ENCODE assay signal across 9 mouse cellular contexts in genomic region chr9:100951481-100951880, GRCm38 (mm10).
DNase-seq lines count a peak whose midpoint lies in the region; ATAC-seq and TF ChIP-seq lines count a peak whose summit lies in the region.
"Had no signal": no experiment of that assay in that cellular context is flagged by ENCODE, and none has a peak within 500 bp of the region (broad histone marks: within the 10 kb centered on the region; RNA-seq: fewer than 3 reads in every experiment).

No protein-coding gene starts in this region.

- peak; percentile 66 for DNase-seq in limb, embryonic 14.5 days (ENCODE audit: low spot score)
- DNase-seq in limb, embryonic 10.5 days (ENCODE audit: low spot score) = no peak
- DNase-seq in adrenal gland, adult 8-10 months = peak; percentile 41
- DNase-seq in fibroblast of lung, adult 2 months (ENCODE audit: low read depth) = peak; percentile 23
- peak; percentile 53 to 56 for DNase-seq in spleen, postnatal 36 days (ENCODE audit: low spot score in 2 of 2)
- no peak for DNase-seq in left cerebral cortex, postnatal 36 days (ENCODE audit: low spot score in 2 of 2)

- H3K4me1 ChIP-seq in limb, embryonic 14.5 days (ENCODE audit: control insufficient read depth, insufficient read depth, low read length) = peaks cover 2% of the 10 kb centered on the region; the same call in 1 of the 2 replicates
- H3K4me1 ChIP-seq in limb, embryonic 10.5 days = no peaks in the 10 kb centered on the region
- H3K4me1 ChIP-seq in hindbrain, embryonic 12.5 days = no peaks in the 10 kb centered on the region
- H3K4me1 ChIP-seq in intestine, embryonic 15.5 days (replicated peaks) = no peaks in the 10 kb centered on the region

- no peak overlapping the region for H3K27ac ChIP-seq in limb, embryonic 14.5 days (replicated peaks; ENCODE audit: low read depth, low read length)
- H3K27ac ChIP-seq in limb, embryonic 10.5 days = no peak overlapping the region
- H3K27ac ChIP-seq in hindbrain, embryonic 12.5 days = no peak overlapping the region
- no peak overlapping the region for H3K27ac ChIP-seq in intestine, embryonic 15.5 days

- 27% methylated on average over 4 of the region's 4 CpGs for WGBS in limb, embryonic 14.5 days
- 92% methylated on average over 4 of the region's 4 CpGs for WGBS in limb, embryonic 10.5 days
- 65% methylated on average over 4 of the region's 4 CpGs for WGBS in hindbrain, embryonic 12.5 days
- WGBS in intestine, embryonic 15.5 days = 54% methylated on average over 4 of the region's 4 CpGs

- no peak overlapping the region for H3K4me2 ChIP-seq in limb, embryonic 14.5 days (replicated peaks; ENCODE audit: low read depth, low read length, severe bottlenecking)
- H3K4me2 ChIP-seq in hindbrain, embryonic 12.5 days (replicated peaks) = no peak overlapping the region
- no peak overlapping the region for H3K4me2 ChIP-seq in intestine, embryonic 15.5 days (replicated peaks)

- no peak overlapping the region for H3K4me3 ChIP-seq in limb, embryonic 14.5 days (replicated peaks; ENCODE audit: low read length)
- no peak overlapping the region for H3K4me3 ChIP-seq in limb, embryonic 10.5 days
- no peak overlapping the region for H3K4me3 ChIP-seq in hindbrain, embryonic 12.5 days
- H3K4me3 ChIP-seq in intestine, embryonic 15.5 days (replicated peaks) = no peak overlapping the region
- H3K4me3 ChIP-seq: myocyte had no signal

- peaks cover 56% of the 10 kb centered on the region for H3K36me3 ChIP-seq in limb, embryonic 14.5 days (ENCODE audit: control insufficient read depth, insufficient read depth, low read length)
- H3K36me3 ChIP-seq in limb, embryonic 10.5 days = peaks cover 73% of the 10 kb centered on the region
- H3K36me3 ChIP-seq in hindbrain, embryonic 12.5 days = peaks cover 23% of the 10 kb centered on the region
- no peaks in the 10 kb centered on the region for H3K36me3 ChIP-seq in intestine, embryonic 15.5 days

- no peaks in the 10 kb centered on the region for H3K9me3 ChIP-seq in limb, embryonic 14.5 days (ENCODE audit: control insufficient read depth, low read length)
- no peaks in the 10 kb centered on the region for H3K9me3 ChIP-seq in limb, embryonic 10.5 days (replicated peaks)
- H3K9me3 ChIP-seq in hindbrain, embryonic 12.5 days (replicated peaks) = no peaks in the 10 kb centered on the region
- no peaks in the 10 kb centered on the region for H3K9me3 ChIP-seq in intestine, embryonic 15.5 days

- no peak for TF ChIP-seq POLR2A in limb, embryonic 14.5 days (IDR thresholded peaks at IDR 0.05; ENCODE audit: borderline replicate concordance, extremely low read depth, insufficient read depth, insufficient read length)

- no peak for ATAC-seq in limb, embryonic 14.5 days (ENCODE audit: low FRiP score, low read depth)
- no peak for ATAC-seq in hindbrain, embryonic 12.5 days (ENCODE audit: low FRiP score)
- ATAC-seq in intestine, embryonic 15.5 days = no peak

- no peaks in the 10 kb centered on the region for H3K27me3 ChIP-seq in limb, embryonic 14.5 days (ENCODE audit: control insufficient read depth, insufficient read depth, low read length)
- no peaks in the 10 kb centered on the region for H3K27me3 ChIP-seq in limb, embryonic 10.5 days (ENCODE audit: low read depth, poor library complexity, severe bottlenecking)
- no peaks in the 10 kb centered on the region for H3K27me3 ChIP-seq in hindbrain, embryonic 12.5 days
- H3K27me3 ChIP-seq in intestine, embryonic 15.5 days (replicated peaks) = no peaks in the 10 kb centered on the region

- no peak overlapping the region for H3K9ac ChIP-seq in limb, embryonic 14.5 days (ENCODE audit: low read depth, low read length, severe bottlenecking)
- no peak overlapping the region for H3K9ac ChIP-seq in hindbrain, embryonic 12.5 days
- no peak overlapping the region for H3K9ac ChIP-seq in intestine, embryonic 15.5 days

- intact Hi-C loops in left cerebral cortex, postnatal 36 days (cut with DNase I) = no loop called here

Comparison
In these comparisons a context has a peak if more than half of its experiments do, and no peak if none do; other contexts are left out.
1. DNase-seq: peak in limb, embryonic 14.5 days (single experiment), adrenal gland, adult 8-10 months (single experiment), fibroblast of lung, adult 2 months (single experiment) and spleen, postnatal 36 days (2 of 2); none in limb, embryonic 10.5 days (single experiment) and left cerebral cortex, postnatal 36 days (0 of 2).